Mouse (Mus musculus) embryonic facial prominence, embryonic 14.5 days (tissue): Measurements from ENCODE around the gene Lifr. TPM values are rescaled to one million over a fixed set of nuclear protein-coding genes. Genes with fewer than 3 reads are reported as not detected.
A peak's percentile ranks its signal among the peaks of the same experiment; 100 is the strongest.

Experiments used
- ATAC-seq: fragments of 200-750 bp; cut with Nextera tagmentation; 2 replicates; pipeline ENCODE4 v1.8.0; 2017; ENCODE audit warnings: low read depth, moderate number of reproducible peaks, moderate TSS enrichment
- DNase-seq: peaks from one replicate; pipeline ENCODE4 v3.0.0-alpha.2; 2015; ENCODE audit warnings: low spot score
- H3K27ac ChIP-seq: fragments of 300-500 bp; sonication (generic); replicated peaks from 2 replicates; pipeline ENCODE4 v1.5.1; 2014; ENCODE audit warnings: low read depth, mild to moderate bottlenecking, low read length, moderate library complexity
- H3K27me3 ChIP-seq: fragments of 300-500 bp; sonication (generic); replicated peaks from 2 replicates; pipeline ENCODE4 v1.6.1; 2014; ENCODE audit warnings: low read length; ENCODE audit not compliant: control insufficient read depth, insufficient read depth
- H3K36me3 ChIP-seq: fragments of 300-500 bp; sonication (generic); 2 replicates; pipeline ENCODE4 v1.6.1; 2014; ENCODE audit warnings: low read length, mixed read lengths; ENCODE audit not compliant: control insufficient read depth, insufficient read depth
- H3K4me1 ChIP-seq: fragments of 300-500 bp; sonication (generic); 2 replicates; pipeline ENCODE4 v1.6.1; 2014; ENCODE audit warnings: antibody characterized with exemption, low read length; ENCODE audit not compliant: control insufficient read depth, insufficient read depth
- H3K4me2 ChIP-seq: fragments of 300-500 bp; sonication (generic); 2 replicates; pipeline ENCODE4 v1.6.1; 2014; ENCODE audit warnings: low read depth, mild to moderate bottlenecking, low read length, moderate library complexity, mixed read lengths
- H3K4me3 ChIP-seq: fragments of 300-500 bp; sonication (generic); 2 replicates; pipeline ENCODE4 v1.5.1; 2014; ENCODE audit warnings: low read depth, mild to moderate bottlenecking, low read length
- H3K9ac ChIP-seq: fragments of 300-500 bp; sonication (generic); 2 replicates; pipeline ENCODE4 v1.6.1; 2014; ENCODE audit warnings: low read depth, mild to moderate bottlenecking, low read length, moderate library complexity, mixed read lengths
- H3K9me3 ChIP-seq: fragments of 300-500 bp; sonication (generic); 2 replicates; pipeline ENCODE4 v1.6.1; 2016; ENCODE audit warnings: low read length; ENCODE audit not compliant: control insufficient read depth
- WGBS: fragments of 180-500 bp; shearing (Covaris S2); extraction: QIAGEN DNeasy Blood & Tissue Kit; methylation state at CpG from one replicate; pipeline ENCODE4 v1.1.7; 2014; 5-methylcytosine and 5-hydroxymethylcytosine counted together
- polyA plus RNA-seq: library from polyadenylated mRNA; unstranded; fragments of >200 nt; fragmentation: Nextera tagmentation; extraction: Ambion mirVana; gene quantifications from 2 replicates; pipeline ENCODE4 v1.2.1, GENCODE M21; 2014

Gene Lifr
- polyA plus RNA-seq, 1 experiment from 2014 or later, result 39.2 TPM

GRCm38 (mm10) chr15:7137607-7138006 is 47.2 kb downstream of the Lifr start:
- no peaks in the 10 kb centered on the region for H3K9me3 ChIP-seq

DNA sequence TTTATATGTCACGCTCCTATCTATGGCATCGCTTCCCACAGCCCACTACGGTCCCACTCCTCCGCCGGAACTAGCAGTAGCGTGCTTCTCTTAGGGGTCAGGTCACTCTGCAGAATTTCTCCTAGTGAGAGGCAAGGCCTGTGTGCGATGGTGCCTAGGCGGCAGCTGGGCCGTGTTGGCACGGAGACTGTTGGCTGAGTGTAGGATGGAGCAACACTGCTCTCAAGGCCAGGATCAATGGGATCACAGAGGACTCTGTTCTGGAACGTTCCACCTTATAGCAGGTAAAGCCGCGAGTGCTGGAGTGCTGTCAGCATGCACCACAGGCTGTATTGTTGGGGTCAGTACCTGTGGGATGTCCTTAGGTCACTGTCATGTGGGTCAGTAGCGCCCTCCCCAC is 48.1 kb downstream of the Lifr start:
- no peak for DNase-seq
- Histone ChIP-seq H3K27me3 (no peaks in the 10 kb centered on the region), H3K4me2 (no peak overlapping the region), H3K9me3 (no peaks in the 10 kb centered on the region), H3K9ac (no peak overlapping the region), H3K4me3 (no peak overlapping the region), H3K36me3 (no peaks in the 10 kb centered on the region), H3K27ac (no peak overlapping the region), H3K4me1 (peaks cover 11% of the 10 kb centered on the region; the same call in 1 of the 2 replicates)
- WGBS, result 94% methylated on average over 14 of the region's 14 CpGs
- ATAC-seq, result no peak

More at GRCm38 (mm10) chr15:7137607-7138006, 47.2 kb downstream of the Lifr start:
- no peak overlapping the region for H3K9ac ChIP-seq
- no peak overlapping the region for H3K27ac ChIP-seq
- no peak overlapping the region for H3K4me3 ChIP-seq
- ATAC-seq (no peak), DNase-seq (no peak)
- H3K27me3 ChIP-seq, result no peaks in the 10 kb centered on the region
- peaks cover 4% of the 10 kb centered on the region; the same call in 1 of the 2 replicates for H3K36me3 ChIP-seq
- no peak overlapping the region for H3K4me2 ChIP-seq
- WGBS, result 86% methylated on average over 12 of the region's 12 CpGs
- peaks cover 11% of the 10 kb centered on the region; the same call in 1 of the 2 replicates for H3K4me1 ChIP-seq

DNA sequence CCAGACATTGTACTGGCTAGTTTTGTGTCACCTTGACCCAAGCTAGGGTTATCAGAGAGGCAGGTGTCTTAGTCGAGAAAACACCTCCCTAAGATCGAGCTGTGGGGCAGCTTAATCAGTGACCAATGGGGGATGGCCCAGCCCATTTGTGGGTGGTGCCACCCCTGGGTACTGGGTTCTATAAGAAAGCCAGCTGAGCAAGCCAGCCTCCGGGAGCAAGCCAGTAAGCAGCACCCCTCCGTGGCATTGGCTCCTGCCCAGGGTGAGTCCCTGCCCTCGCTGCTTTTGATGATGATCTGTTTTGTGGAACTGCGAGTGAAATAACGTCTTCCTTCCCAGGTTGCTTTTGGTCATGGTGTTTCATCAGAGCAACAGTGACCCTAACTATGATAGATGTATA is 49.9 kb downstream of the Lifr start:
- no peak for DNase-seq
- H3K4me1 ChIP-seq, result peaks cover 27% of the 10 kb centered on the region
- ATAC-seq, result no peak
- H3K4me2 ChIP-seq, result no peak overlapping the region
- H3K27ac ChIP-seq, result no peak overlapping the region
- H3K4me3 ChIP-seq, result no peak overlapping the region
- no peaks in the 10 kb centered on the region for H3K36me3 ChIP-seq
- H3K9ac ChIP-seq, result no peak overlapping the region
- H3K9me3 ChIP-seq, result no peaks in the 10 kb centered on the region
- H3K27me3 ChIP-seq, result no peaks in the 10 kb centered on the region
- WGBS, result 80% methylated on average over 7 of the region's 7 CpGs

- Histone ChIP-seq H3K4me3 (no peak overlapping the region), H3K36me3 (no peaks in the 10 kb centered on the region), H3K27me3 (no peaks in the 10 kb centered on the region), H3K4me2 (no peak overlapping the region), H3K9ac (no peak overlapping the region), H3K9me3 (no peaks in the 10 kb centered on the region), H3K4me1 (peaks cover 32% of the 10 kb centered on the region), H3K27ac (no peak overlapping the region)
- 61% methylated on average over 13 of the region's 13 CpGs for WGBS
- DNase-seq (no peak), ATAC-seq (no peak)
Measured at GRCm38 (mm10) chr15:7141246-7141645, 50.8 kb downstream of the Lifr start.

- Histone ChIP-seq H3K36me3 (no peaks in the 10 kb centered on the region), H3K27me3 (no peaks in the 10 kb centered on the region), H3K4me1 (peaks cover 37% of the 10 kb centered on the region), H3K27ac (no peak overlapping the region), H3K4me3 (no peak overlapping the region), H3K9me3 (no peaks in the 10 kb centered on the region), H3K9ac (no peak overlapping the region), H3K4me2 (no peak overlapping the region)
- DNase-seq (no peak), ATAC-seq (no peak)
- WGBS, result 56% methylated on average over 15 of the region's 15 CpGs
Measured at GRCm38 (mm10) chr15:7143689-7144170, 53.3 kb downstream of the Lifr start.

GRCm38 (mm10) chr15:7144542-7144941 is 54.1 kb downstream of the Lifr start:
- Histone ChIP-seq H3K4me2 (no peak overlapping the region), H3K36me3 (no peaks in the 10 kb centered on the region), H3K27ac (no peak overlapping the region), H3K9me3 (no peaks in the 10 kb centered on the region), H3K9ac (no peak overlapping the region), H3K27me3 (no peaks in the 10 kb centered on the region), H3K4me3 (no peak overlapping the region), H3K4me1 (peaks cover 37% of the 10 kb centered on the region)
- DNase-seq, result no peak
- no peak for ATAC-seq
- 68% methylated on average over 3 of the region's 3 CpGs for WGBS

- H3K27ac ChIP-seq, result no peak overlapping the region
- peaks cover 37% of the 10 kb centered on the region for H3K4me1 ChIP-seq
- H3K4me2 ChIP-seq, result no peak overlapping the region
- no peak for ATAC-seq
- no peaks in the 10 kb centered on the region for H3K36me3 ChIP-seq
- 68% methylated on average over 9 of the region's 9 CpGs for WGBS
- H3K9me3 ChIP-seq, result no peaks in the 10 kb centered on the region
- no peaks in the 10 kb centered on the region for H3K27me3 ChIP-seq
- no peak overlapping the region for H3K9ac ChIP-seq
- no peak for DNase-seq
- H3K4me3 ChIP-seq, result no peak overlapping the region
Measured at GRCm38 (mm10) chr15:7144942-7145341, 54.5 kb downstream of the Lifr start.

DNA sequence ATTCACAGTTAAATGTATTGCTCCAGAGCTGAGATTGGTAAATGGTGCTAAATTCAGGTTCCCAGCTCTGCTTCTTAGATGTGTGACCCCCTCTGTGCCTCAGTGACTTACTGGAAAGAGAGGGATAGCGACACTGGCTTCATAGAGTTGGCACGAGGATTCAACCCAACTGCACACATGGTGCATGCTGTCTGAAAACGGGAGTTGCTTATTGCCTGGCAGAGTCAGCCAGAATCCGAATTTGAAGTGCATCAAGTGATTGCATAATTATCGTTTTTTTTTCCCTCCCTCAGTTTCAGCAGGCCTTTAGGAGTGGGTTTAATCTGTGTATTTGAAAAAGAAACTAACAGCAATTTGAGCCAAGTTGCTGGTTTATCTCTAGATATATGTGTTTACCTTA is 55.1 kb downstream of the Lifr start:
- 69% methylated on average over 5 of the region's 5 CpGs for WGBS
- no peaks in the 10 kb centered on the region for H3K9me3 ChIP-seq
- no peak overlapping the region for H3K27ac ChIP-seq
- no peak for DNase-seq
- H3K4me2 ChIP-seq, result no peak overlapping the region
- ATAC-seq, result no peak
- no peaks in the 10 kb centered on the region for H3K36me3 ChIP-seq
- no peaks in the 10 kb centered on the region for H3K27me3 ChIP-seq
- H3K9ac ChIP-seq, result no peak overlapping the region
- peaks cover 37% of the 10 kb centered on the region for H3K4me1 ChIP-seq
- no peak overlapping the region for H3K4me3 ChIP-seq

DNA sequence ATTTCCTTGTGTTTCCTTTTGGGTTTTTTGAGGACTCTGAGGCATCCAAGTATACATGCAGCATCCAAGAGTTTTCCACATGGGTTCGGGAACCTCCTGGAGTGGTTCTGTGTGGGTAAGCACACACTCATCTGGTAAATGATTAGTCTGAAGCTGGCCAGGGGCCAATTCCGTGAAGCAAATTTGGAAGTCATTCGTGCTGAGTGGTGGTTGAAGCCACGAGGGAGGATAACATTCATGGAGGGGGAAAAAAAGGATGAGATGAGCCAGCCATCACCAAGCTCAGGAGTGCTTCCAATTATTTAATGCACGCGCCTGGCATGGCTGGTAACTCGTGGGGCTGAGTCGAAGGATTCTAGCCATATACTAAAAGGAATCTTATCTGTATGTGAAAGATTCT is 56.1 kb downstream of the Lifr start:
- ATAC-seq (no peak), DNase-seq (peak; percentile 43)
- Histone ChIP-seq H3K36me3 (no peaks in the 10 kb centered on the region), H3K27me3 (no peaks in the 10 kb centered on the region), H3K9me3 (no peaks in the 10 kb centered on the region), H3K27ac (no peak overlapping the region), H3K4me3 (no peak overlapping the region), H3K4me1 (peaks cover 28% of the 10 kb centered on the region), H3K9ac (no peak overlapping the region), H3K4me2 (no peak overlapping the region)
- WGBS, result 53% methylated on average over 8 of the region's 8 CpGs
